Mouse (Mus musculus): Measurements from ENCODE around the gene Polr3h. TPM values are rescaled to one million over a fixed set of nuclear protein-coding genes. Genes with fewer than 3 reads are reported as not detected.

The Polr3h gene
- total RNA-seq (2023) = 12.4 TPM

DNA sequence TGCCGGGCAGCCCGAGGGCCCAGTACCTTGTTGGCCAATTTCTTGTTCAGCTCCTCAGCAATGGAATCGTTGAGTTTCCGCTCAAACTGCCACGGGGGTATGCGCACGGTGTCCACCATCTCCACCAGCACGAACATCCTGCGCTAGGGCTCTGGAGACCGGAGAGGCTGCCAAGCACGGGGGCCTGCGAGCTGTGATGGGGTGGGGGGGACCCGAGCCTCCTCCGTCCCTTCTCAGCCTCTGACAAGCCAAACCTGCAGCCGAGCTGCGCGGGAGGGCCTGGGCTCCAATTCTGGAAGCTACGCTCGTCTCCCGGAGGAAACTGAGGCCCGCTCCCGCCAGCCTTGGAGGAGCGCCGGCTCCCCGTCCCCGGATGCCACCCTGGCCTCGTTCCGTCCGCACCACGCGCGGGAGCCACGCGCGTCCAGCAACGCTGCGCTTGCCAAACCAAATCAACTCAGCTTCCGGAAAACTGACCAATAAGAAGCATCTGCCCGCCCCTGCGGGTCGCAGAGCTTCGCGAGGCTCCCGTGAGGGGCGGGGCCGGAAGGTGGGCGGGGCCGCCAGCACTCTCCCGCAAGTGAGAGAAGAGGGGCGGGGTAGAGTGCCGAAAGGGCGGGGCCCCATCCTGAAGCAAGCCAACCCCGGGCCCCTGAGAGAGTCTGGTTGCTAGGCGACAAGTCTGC lies at the start of gene Polr3h:
Polr3h (minus strand) TSS at position 481 of the 686 bp plus-strand sequence.

DNA sequence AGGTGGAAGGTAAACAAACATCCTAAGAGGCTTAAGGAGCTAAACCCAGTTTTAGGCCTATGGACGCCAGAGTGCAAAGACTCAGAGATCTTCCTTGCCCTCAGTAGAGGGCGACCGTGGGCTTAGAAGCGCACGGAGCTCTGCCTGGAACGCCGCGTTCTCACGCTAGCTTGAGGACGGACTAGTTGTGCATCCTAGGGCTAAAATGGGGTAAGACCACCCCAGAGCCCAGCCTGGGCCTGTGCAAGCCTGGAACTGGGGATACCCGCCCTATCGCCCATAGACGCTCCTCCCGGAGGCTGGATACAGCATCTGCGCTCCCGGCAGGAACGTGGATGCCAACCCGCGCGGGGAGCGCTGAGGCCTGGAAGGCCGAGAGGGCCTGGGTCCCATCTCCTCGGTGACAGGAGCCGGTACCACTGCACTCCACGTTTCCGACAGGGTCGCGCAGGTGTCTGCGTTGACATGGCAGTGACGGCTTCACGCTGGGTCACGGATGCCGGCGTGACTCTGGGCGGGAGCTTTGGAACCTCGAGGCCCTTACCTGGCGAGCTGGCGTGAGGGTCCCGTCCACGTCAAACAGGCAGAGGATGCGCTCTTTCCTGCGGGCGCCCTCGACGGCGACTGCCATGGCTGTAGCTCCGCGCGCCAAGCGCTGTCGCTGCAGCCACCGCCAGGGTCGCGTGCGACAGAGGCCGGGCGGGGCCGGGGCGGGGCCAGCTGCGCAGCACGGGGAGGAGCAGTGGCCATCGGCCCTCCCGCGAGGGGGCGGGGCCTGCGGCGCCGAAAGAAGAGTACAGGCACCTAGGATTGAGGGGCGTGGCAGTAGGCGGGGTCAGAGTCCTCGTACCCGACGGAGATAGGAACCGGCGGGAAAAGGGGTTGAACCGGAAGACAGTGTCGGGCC lies 34.4 kb upstream of the Polr3h start, which contains the start of gene Pmm1:
Pmm1 (minus strand) TSS at position 760 of the 907 bp plus-strand sequence.

DNA sequence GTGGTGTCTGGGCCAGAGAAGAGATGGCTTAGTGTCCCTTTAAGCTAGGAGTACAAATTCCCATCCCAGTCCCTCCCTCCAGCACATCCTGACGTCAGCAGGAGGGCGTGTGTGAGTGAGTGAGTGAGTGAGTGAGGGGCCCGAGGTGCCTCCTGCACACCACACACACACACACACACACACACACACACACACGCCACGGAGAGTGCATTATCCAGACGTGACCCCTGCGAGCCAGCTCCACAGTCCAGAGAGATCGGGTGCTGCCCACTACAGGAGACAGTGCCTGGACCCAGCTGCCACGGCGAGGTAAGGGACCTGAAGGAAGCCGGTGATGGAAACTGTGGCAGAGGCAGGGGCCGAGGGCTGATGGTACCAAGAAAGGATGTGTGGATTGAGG lies 10.6 kb upstream of the Polr3h start, which contains the start of gene Csdc2:
Csdc2 (plus strand) TSS at position 81 of the 400 bp plus-strand sequence.

DNA sequence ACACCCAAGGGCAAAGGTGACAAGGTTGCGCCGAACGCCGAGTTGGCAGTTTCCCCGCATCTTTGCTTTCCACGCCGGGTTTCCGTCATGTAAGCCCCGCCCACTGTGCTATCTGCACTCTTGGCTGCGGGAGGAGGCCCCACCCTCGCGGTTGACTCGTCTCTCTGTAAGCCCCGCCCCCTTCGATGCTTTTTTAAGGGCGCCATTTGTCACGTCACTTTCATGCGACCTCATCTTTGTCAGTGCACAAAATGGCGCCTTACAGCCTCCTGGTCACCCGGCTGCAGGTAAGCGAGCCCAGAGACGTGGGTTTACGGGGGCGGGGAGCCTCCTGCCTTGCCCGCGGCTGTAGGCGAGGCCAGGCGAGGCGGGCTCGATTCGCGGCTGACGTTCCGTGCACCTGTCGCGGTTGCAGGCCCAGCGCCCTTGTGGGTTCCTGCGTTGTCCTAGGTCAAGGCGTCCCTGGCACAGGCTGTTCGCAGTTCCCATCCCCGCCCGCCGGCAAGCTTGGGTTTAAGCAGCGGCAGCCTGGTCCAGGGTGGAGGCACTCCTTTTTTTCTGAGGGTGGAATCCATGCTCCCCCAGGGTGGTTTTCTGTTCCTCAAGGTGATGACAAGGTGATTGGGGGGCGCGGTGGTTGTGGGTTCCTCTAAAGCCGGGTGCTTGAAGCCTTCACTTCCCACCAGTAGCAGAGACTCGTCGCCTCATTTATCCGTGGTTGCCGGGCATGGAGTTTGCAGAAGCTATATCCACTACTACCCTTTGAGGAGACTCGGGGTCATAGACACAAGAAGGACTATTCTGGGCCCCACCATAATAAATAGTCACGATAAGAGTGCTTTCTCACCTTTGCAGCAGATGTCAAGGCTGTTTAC lies 53.5 kb downstream of the Polr3h start, which contains the start of gene Aco2:
Aco2 (plus strand) TSS at position 48 of the 875 bp plus-strand sequence.

DNA sequence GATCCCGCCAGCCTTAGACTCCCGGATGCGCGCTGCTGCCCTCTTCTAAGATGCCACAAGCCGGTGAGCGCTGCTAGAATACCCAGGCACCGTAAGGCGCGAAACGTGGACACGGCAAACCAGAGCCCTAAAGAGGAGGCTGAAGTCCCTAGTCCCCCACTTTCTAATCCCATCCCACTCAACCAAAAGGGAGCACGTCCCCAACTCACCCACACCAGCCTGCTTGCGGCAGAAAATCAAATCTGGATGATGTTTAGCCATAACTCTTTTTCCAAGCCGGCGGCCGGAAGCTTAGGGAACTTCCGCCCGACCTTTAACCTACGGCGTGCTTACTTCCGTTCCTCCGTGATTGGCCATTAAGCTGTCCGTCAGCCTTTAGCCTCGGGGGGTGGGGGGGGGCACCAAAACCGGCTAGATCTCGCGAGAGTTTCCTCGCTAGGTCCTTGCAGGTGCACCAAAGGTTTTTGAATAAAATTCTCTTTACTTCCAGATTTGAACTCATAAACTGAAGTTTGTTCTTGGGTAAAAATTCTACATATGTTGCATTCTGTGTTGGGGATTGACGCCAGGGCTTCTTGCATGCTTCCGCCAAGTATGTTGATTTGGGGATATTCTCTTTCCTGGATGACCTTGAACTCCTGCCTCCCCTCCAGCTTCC lies 54.3 kb downstream of the Polr3h start, which contains the start of gene Phf5a:
Phf5a (minus strand) TSS at position 308 of the 658 bp plus-strand sequence.

DNA sequence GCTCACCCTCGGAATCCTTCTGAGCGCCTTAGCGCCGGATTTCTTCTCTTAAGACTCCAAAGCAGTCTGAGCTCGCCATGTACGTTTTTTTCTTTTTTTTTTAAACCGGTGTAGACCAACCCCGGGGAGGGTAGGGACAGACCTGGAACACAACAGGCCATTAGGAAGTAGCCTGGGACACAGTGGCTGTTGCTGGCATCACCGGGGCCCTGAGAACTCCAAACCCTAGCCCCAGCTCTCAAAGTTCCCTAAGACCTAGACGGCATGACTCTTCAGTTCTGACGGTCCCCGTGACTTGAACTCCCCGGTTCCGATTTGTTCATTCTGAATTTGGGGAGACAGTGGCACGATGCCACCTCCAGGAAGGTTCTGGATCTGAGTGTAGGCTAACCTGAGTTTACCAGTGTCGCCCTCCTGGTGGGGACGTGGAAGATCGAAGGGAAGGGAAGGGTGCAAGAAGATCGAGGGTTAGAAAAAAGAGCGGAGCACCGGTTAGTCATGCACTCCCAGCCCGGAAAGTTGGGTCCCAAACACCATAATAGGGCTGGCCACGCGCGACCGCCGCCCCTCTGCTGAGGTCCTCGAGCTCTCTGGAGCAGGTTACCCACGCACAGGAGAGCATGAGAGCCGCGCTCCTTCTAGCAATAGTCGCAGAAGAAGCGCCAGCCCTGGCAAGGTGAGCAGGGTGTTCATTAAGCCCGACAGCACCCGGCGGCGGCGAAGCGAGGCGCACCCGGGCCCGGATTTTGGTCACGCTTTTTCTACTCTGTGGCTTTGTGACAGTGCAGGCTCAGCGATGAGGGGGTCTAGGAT lies 67.3 kb downstream of the Polr3h start, which contains the start of gene Tob2:
Tob2 (minus strand) TSS at position 280 of the 813 bp plus-strand sequence.

Other genes with a start within 250 kb of the Polr3h start
- not detected for gene Chadl, start 229.0 kb downstream of the Polr3h start, total RNA-seq (2023)
- gene Zc3h7b, start 181.2 kb downstream of the Polr3h start, total RNA-seq (2023) = 18.7 TPM
- 74.5 TPM for gene Rangap1, start 180.7 kb downstream of the Polr3h start, total RNA-seq (2023)
- gene Tef, start 123.8 kb downstream of the Polr3h start, total RNA-seq (2023) = 22.0 TPM
- 97.9 TPM for gene Tob2, start 67.4 kb downstream of the Polr3h start, total RNA-seq (2023)
- gene Phf5a, start 54.3 kb downstream of the Polr3h start, total RNA-seq (2023) = 69.0 TPM
- 134 TPM for gene Aco2, start 53.9 kb downstream of the Polr3h start, total RNA-seq (2023)
- gene Csdc2, start 10.5 kb upstream of the Polr3h start, total RNA-seq (2023) = not detected
- gene Pmm1, start 34.7 kb upstream of the Polr3h start, total RNA-seq (2023) = 19.6 TPM
- gene 1700029P11Rik, start 54.3 kb upstream of the Polr3h start, total RNA-seq (2023) = not detected
- gene Xrcc6, start 61.6 kb upstream of the Polr3h start, total RNA-seq (2023) = 35.7 TPM
- 23.9 TPM for gene Desi1, start 107.6 kb upstream of the Polr3h start, total RNA-seq (2023)
- gene Snu13, start 121.4 kb upstream of the Polr3h start, total RNA-seq (2023) = 93.2 TPM
- gene 4930407I10Rik, start 132.9 kb upstream of the Polr3h start, total RNA-seq (2023) = not detected
- not detected for gene Mei1, start 143.8 kb upstream of the Polr3h start, total RNA-seq (2023)
- gene Ccdc134, start 201.7 kb upstream of the Polr3h start, total RNA-seq (2023) = 36.7 TPM
- gene Srebf2, start 220.9 kb upstream of the Polr3h start, total RNA-seq (2023) = 211 TPM